Mouse (Mus musculus) natural killer cell, adult 2 months (primary cell): ENCODE results near the gene Ribc2.

ENCODE experiments used
- DNase-seq, 2 experiments: peaks; one replicate each; pipeline ENCODE4 v3.0.0; 2022; ENCODE audit warnings: low spot score in 2 of 2

Ribc2 gene

DNA sequence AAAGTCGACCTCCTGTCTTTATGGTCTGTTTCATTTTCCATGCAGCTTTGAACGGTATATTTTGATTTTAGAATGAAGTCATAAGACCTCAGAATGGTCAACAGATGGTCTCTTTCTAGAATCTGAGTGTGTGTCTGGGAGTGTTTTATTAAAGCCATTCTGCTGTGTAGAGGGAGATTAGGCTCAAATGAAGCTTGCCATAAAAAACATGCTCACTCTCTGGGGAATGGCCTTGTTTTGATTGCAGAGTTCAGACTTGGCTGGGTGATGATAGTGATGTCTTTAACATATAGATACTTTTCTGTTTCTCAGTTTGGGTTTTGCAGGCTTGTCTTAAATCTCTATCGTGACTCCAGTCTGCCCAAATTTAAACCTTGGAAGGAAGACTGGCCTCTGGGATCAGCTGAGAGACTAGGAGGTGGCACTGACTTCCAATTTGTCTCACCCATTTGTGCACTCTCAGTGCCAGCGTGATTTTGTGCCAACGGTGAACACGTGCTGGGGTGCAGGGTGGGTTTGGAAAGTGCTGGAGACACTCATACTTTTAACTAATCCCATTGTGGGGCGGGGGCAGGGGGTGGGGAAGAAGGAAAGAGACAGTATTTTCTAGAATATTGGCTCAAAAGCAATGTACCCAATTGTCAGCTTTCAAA is 47.8 kb downstream of the Ribc2 start:
- DNase-seq = no peak

DNA sequence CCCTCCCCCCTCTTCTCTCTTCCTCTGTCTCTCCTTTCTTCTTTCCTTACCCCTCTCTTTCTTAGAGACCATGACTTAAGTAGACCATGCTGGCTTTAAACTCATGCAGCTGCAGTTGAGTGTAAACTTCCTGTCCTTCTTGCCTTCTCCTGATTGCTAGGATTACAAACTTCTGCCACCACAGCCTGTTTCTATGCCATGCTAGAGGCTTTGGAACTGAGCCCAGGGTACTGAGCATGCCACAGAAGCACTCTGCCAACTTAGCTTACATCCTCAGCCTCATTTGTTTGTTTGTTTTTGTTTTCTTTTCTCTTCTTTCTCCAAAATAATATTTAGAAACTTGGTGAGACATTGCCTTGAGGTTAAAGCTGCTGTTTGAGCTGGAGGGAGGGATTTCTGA is 48.5 kb downstream of the Ribc2 start:
- DNase-seq = no peak

DNA sequence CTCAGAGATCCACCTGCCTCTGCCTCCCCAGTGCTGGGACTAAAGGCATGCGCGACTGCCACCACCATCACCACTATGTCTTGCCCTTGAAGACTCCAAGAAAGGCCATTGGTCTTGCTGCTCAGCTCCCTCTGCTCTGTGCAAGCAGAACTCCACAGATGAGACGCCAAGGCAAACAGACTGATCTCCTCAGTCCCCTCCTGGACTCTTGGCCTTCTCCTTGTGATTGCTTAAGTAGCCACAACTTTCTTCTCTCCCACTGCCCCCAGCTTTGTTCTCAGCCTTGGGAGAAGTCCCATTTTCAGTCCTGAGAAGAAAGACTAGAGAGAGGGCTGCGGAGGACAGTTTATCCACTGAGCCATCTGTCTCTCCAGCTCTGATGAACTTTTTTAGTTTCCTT is 50.2 kb downstream of the Ribc2 start:
- no peak for DNase-seq

DNA sequence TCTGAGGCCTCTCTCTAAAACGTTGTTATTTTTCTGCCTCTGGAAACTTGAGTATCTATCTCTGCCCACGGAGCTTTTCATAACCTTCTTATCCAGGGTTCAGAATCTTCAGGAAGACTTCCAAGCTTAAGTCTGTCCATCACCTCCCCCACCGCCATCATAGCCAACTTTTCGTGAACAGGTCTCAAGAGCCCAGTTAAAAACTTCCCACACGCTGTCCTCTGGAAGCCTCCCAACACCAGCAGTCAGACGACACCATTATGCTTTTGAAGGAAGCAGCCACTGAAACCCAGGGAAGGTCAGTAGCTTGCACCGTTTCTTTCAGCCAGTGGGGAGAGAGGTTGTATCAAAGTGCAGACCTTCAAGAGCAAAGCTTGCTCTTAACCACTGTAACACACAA is 55.0 kb downstream of the Ribc2 start:
- no peak for DNase-seq

DNA sequence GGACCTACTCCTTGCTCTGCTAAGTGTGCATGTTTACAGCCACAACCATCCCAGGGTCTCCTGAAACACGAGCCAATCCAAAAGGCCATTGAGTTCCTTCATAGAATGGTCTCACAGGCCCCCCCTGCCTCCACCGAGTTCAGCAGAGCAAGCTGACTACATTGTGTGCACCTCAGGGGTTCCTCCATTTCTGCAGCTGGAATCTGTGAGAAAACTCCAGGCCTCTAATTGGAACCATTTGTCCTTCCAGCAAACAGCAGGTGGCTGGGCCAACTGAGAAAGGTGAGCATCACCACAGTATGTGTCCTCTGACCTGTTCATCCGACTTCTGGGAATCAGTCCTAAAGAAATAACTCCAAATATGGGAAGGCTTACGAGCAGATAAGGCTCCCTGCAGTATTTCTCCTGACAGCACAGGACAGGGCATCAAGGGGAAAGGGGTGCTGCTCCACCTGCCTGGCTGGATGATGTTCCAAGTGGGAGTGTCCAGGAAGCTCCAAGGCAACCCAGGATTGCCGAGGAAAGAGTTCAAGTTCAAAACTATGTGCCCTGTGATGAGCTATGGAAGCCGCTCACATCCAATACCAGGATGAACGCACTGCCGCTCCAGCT is 56.4 kb downstream of the Ribc2 start:
- no peak for DNase-seq
